Mouse (Mus musculus) heart, embryonic 16.5 days (tissue): ENCODE data around the gene Tacc3. TPM values are rescaled to one million over a fixed set of nuclear protein-coding genes. Genes with fewer than 3 reads are reported as not detected.
A peak's percentile ranks its signal among the peaks of the same experiment; 100 is the strongest.

ENCODE experiments used
- ATAC-seq: fragments of 200-750 bp; cut with Nextera tagmentation; replicated peaks from 2 replicates; pipeline ENCODE4 v1.8.0; 2017; ENCODE audit warnings: moderate number of reproducible peaks; ENCODE audit not compliant: insufficient read depth, low FRiP score; ENCODE audit errors: extremely low read depth
- H3K27ac ChIP-seq: fragments of 300-500 bp; sonication (generic); 2 replicates; pipeline ENCODE4 v1.5.1; 2014; ENCODE audit warnings: mild to moderate bottlenecking, low read length, control low read depth, moderate library complexity
- H3K27me3 ChIP-seq: fragments of 300-500 bp; sonication (generic); 2 replicates; pipeline ENCODE4 v1.6.1; 2014; ENCODE audit warnings: low read length, mixed read lengths; ENCODE audit not compliant: control insufficient read depth, insufficient read depth
- H3K36me3 ChIP-seq: fragments of 300-500 bp; sonication (generic); 2 replicates; pipeline ENCODE4 v1.6.1; 2014; ENCODE audit not compliant: control insufficient read depth, insufficient read depth
- H3K4me1 ChIP-seq: fragments of 300-500 bp; sonication (generic); 2 replicates; pipeline ENCODE4 v1.6.1; 2014; ENCODE audit warnings: low read length, mixed read lengths; ENCODE audit not compliant: control insufficient read depth, insufficient read depth
- H3K4me2 ChIP-seq: fragments of 300-500 bp; sonication (generic); 2 replicates; pipeline ENCODE4 v1.6.1; 2014; ENCODE audit warnings: low read depth, mild to moderate bottlenecking, control low read depth, low read length
- H3K4me3 ChIP-seq: fragments of 300-500 bp; sonication (generic); 2 replicates; pipeline ENCODE4 v1.5.1; 2014; ENCODE audit warnings: mild to moderate bottlenecking, control low read depth, low read length
- H3K9ac ChIP-seq: fragments of 300-500 bp; sonication (generic); 2 replicates; pipeline ENCODE4 v1.6.1; 2014; ENCODE audit warnings: low read length, control low read depth
- H3K9me3 ChIP-seq: fragments of 300-500 bp; sonication (generic); replicated peaks from 2 replicates; pipeline ENCODE4 v1.6.1; 2016; ENCODE audit warnings: low read length; ENCODE audit not compliant: control insufficient read depth
- WGBS: fragments of 180-500 bp; shearing (Covaris S2); extraction: QIAGEN DNeasy Blood & Tissue Kit; methylation state at CpG from one replicate; pipeline ENCODE4 v1.1.7; 2014; 5-methylcytosine and 5-hydroxymethylcytosine counted together
- polyA plus RNA-seq: library from polyadenylated mRNA; unstranded; fragments of >200 nt; fragmentation: Nextera tagmentation; extraction: Ambion mirVana; gene quantifications from 2 replicates; pipeline ENCODE4 v1.2.1, GENCODE M21; 2015

Gene Tacc3
- polyA plus RNA-seq, 1 experiment from 2014 or later, result 122 TPM

GRCm38 (mm10) chr5:33629301-33629987 lies 28.5 kb upstream of the Tacc3 start, which contains the start of the genes Fam53a and Gm9903:
Fam53a (minus strand) TSS chr5:33629635.
Gm9903 (plus strand) TSS chr5:33629925.
- peak within 1 kb of the TSS; percentile 85 for H3K9ac ChIP-seq
- peak within 1 kb of the TSS; percentile 91 for H3K4me2 ChIP-seq
- under 1% methylated on average over 96 of the region's 99 CpGs for WGBS
- peak; percentile 97 for ATAC-seq
- no peaks in the 10 kb centered on the region for H3K36me3 ChIP-seq
- no peaks in the 10 kb centered on the region for H3K27me3 ChIP-seq
- peak within 1 kb of the TSS; percentile 91 for H3K27ac ChIP-seq
- H3K9me3 ChIP-seq, result no peaks in the 10 kb centered on the region
- H3K4me3 ChIP-seq, result peak within 1 kb of the TSS; percentile 73
- H3K4me1 ChIP-seq, result peaks cover 23% of the 10 kb centered on the region

- H3K27me3 ChIP-seq, result no peaks in the 10 kb centered on the region
- H3K4me2 ChIP-seq, result peak overlapping the region; percentile 91
- peaks cover 23% of the 10 kb centered on the region for H3K4me1 ChIP-seq
- H3K9me3 ChIP-seq, result no peaks in the 10 kb centered on the region
- no peaks in the 10 kb centered on the region for H3K36me3 ChIP-seq
- peak overlapping the region; percentile 83 for H3K27ac ChIP-seq
- ATAC-seq, result no peak
- H3K4me3 ChIP-seq, result peak overlapping the region; percentile 73
- 2% methylated on average over 9 of the region's 9 CpGs for WGBS
- peak overlapping the region; percentile 78 for H3K9ac ChIP-seq
These were observed 27.9 kb upstream of the Tacc3 start for GRCm38 (mm10) chr5:33630061-33630460.

DNA sequence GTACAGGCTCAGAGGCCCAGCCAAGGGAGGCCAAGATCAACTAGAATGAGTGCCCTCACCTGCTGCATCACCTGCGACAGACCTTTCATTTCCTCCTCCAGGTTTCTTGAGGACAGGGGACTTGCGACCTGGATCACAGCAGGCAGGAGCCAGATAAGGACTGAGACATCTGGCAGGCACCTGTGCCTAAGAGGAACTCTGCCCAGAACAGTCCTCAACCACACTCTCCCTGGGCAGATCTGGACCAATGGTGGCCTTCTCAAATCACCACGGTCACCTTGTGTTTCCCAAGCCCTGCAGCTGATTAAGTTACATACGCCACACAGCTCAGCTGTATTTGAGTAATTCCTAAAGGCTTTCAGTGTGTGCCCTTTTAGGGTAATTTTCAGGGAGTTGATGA lies 27.3 kb upstream of the Tacc3 start:
- H3K36me3 ChIP-seq, result 0 out of 2 replicates have a peak, but pooled peaks cover 3% of the 10 kb centered on the region
- peak overlapping the region; percentile 83; the same call in 1 of the 2 replicates for H3K27ac ChIP-seq
- H3K9ac ChIP-seq, result peak overlapping the region; percentile 78; the same call in 1 of the 2 replicates
- H3K4me1 ChIP-seq, result peaks cover 23% of the 10 kb centered on the region
- WGBS, result 55% methylated on average over 4 of the region's 4 CpGs
- H3K4me2 ChIP-seq, result peak overlapping the region; percentile 91
- no peaks in the 10 kb centered on the region for H3K9me3 ChIP-seq
- H3K4me3 ChIP-seq, result peak overlapping the region; percentile 73
- H3K27me3 ChIP-seq, result no peaks in the 10 kb centered on the region
- no peak for ATAC-seq

DNA sequence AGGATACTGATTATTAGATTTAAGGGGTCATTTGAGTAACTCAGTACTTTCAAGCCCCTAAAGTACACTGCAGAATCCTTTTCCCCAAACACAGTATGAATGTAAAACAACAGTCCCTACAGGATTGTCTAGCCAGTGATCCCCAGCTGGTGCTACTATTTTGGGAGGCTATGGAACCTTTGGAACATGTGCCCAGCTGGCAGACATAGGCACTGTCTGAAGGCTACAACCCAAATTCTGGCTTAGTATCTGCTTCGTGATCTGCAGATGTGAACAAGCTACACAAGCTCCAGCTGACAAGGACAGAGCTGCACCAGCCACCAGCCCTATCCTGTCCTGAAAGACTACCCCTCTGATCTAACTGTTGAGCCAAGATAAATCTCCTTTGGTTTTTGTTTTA lies 25.4 kb upstream of the Tacc3 start:
- Histone ChIP-seq H3K9me3 (no peaks in the 10 kb centered on the region), H3K4me3 (no peak overlapping the region), H3K9ac (no peak overlapping the region), H3K4me2 (no peak overlapping the region), H3K36me3 (peaks cover 8% of the 10 kb centered on the region), H3K27me3 (no peaks in the 10 kb centered on the region), H3K4me1 (peaks cover 19% of the 10 kb centered on the region), H3K27ac (no peak overlapping the region)
- no peak for ATAC-seq
- WGBS, result 79% methylated on average over 1 of the region's 1 CpGs

DNA sequence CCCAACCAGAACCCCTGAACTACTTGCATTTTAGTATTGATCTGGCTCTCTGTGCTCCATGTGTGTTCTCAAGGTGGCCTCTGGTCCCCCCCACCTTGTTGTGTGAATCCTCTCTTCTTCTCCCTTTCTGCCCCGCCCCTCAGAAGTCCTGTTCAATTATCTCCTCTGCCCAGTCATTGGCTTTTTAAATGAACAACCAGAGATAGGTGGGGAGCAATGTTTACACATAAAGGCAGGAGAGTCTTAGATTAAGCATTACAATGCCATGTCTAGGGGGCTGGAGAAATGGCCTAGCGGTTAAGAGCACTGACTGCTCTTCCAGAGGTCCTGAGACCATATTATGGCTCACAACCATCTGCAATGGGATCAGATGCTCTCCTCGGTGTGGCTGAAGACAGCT lies 22.6 kb upstream of the Tacc3 start:
- H3K9me3 ChIP-seq, result no peaks in the 10 kb centered on the region
- H3K4me2 ChIP-seq, result no peak overlapping the region
- H3K9ac ChIP-seq, result no peak overlapping the region
- H3K4me1 ChIP-seq, result peaks cover 6% of the 10 kb centered on the region; the same call in 1 of the 2 replicates
- no peak overlapping the region for H3K4me3 ChIP-seq
- no peak overlapping the region for H3K27ac ChIP-seq
- peaks cover 22% of the 10 kb centered on the region for H3K36me3 ChIP-seq
- no peak for ATAC-seq
- no peaks in the 10 kb centered on the region for H3K27me3 ChIP-seq
- WGBS, result 87% methylated on average over 3 of the region's 3 CpGs

GRCm38 (mm10) chr5:33637606-33638350 lies 20.1 kb upstream of the Tacc3 start:
- Histone ChIP-seq H3K4me2 (no peak overlapping the region), H3K9ac (no peak overlapping the region), H3K36me3 (peaks cover 36% of the 10 kb centered on the region), H3K9me3 (no peaks in the 10 kb centered on the region), H3K27me3 (no peaks in the 10 kb centered on the region), H3K4me1 (no peaks in the 10 kb centered on the region), H3K27ac (no peak overlapping the region), H3K4me3 (no peak overlapping the region)
- no peak for ATAC-seq
- 74% methylated on average over 3 of the region's 3 CpGs for WGBS

GRCm38 (mm10) chr5:33638826-33639225 lies 19.1 kb upstream of the Tacc3 start:
- H3K27ac ChIP-seq, result no peak overlapping the region

DNA sequence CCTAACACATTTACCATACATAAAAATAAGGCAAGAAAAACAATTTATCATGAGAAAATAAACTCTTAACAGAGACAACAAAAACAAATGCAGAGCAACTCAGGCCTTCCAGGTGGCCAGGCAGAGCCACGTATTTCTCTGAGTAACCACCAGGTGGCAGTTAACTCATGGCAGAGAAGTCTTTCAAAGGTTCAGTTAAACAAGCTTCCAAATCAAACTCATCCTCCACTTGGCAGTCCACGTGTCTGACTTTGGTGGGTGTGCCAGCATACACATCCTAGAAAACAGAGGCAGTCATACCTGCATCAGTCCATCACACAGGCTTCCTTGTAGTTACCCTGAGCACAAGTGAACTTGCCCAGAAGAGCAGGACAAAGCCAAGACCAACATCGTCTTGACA lies 17.3 kb upstream of the Tacc3 start:
- H3K27ac ChIP-seq, result no peak overlapping the region
- H3K9ac ChIP-seq, result no peak overlapping the region
- H3K27me3 ChIP-seq, result no peaks in the 10 kb centered on the region
- no peak overlapping the region for H3K4me2 ChIP-seq
- no peaks in the 10 kb centered on the region for H3K9me3 ChIP-seq
- WGBS, result 37% methylated on average over 3 of the region's 3 CpGs
- no peak for ATAC-seq
- H3K36me3 ChIP-seq, result peaks cover 59% of the 10 kb centered on the region
- H3K4me1 ChIP-seq, result no peaks in the 10 kb centered on the region
- H3K4me3 ChIP-seq, result no peak overlapping the region

More at GRCm38 (mm10) chr5:33638826-33639225, 19.1 kb upstream of the Tacc3 start:
- Histone ChIP-seq H3K36me3 (peaks cover 46% of the 10 kb centered on the region), H3K9ac (no peak overlapping the region), H3K4me1 (no peaks in the 10 kb centered on the region), H3K9me3 (no peaks in the 10 kb centered on the region), H3K4me3 (no peak overlapping the region), H3K27me3 (no peaks in the 10 kb centered on the region), H3K4me2 (no peak overlapping the region)
- ATAC-seq, result no peak
- 48% methylated on average over 4 of the region's 4 CpGs for WGBS

GRCm38 (mm10) chr5:33651017-33651416 lies 6.9 kb upstream of the Tacc3 start:
- peaks cover 43% of the 10 kb centered on the region for H3K36me3 ChIP-seq
- 12% methylated on average over 2 of the region's 2 CpGs for WGBS

More at GRCm38 (mm10) chr5:33651017-33651416, 6.9 kb upstream of the Tacc3 start:
- Histone ChIP-seq H3K27me3 (no peaks in the 10 kb centered on the region), H3K9me3 (no peaks in the 10 kb centered on the region), H3K27ac (peak overlapping the region; percentile 87), H3K4me3 (peak overlapping the region; percentile 68), H3K9ac (peak overlapping the region; percentile 69), H3K4me1 (peaks cover 23% of the 10 kb centered on the region), H3K4me2 (peak overlapping the region; percentile 74)
- no peak for ATAC-seq
